Mouse (Mus musculus) liver, adult 2 months (tissue): ENCODE results near the gene Ophn1. TPM values are rescaled to one million over a fixed set of nuclear protein-coding genes. Genes with fewer than 3 reads are reported as not detected.

Experiments
- DNase-seq: peaks from one replicate; pipeline ENCODE4 v3.0.0-alpha.2; 2011; ENCODE audit warnings: low read depth, low spot score; ENCODE audit errors: extremely low read depth
- H3K27ac ChIP-seq: fragments of 200-500 bp; replicated peaks from 2 replicates; pipeline ENCODE4 v1.5.1; 2012; ENCODE audit warnings: low read depth, mild to moderate bottlenecking, control low read depth, inconsistent platforms, low read length; ENCODE audit not compliant: insufficient read depth
- H3K27me3 ChIP-seq: fragments of 200-500 bp; 2 replicates; pipeline ENCODE4 v1.6.1; 2012; ENCODE audit warnings: mild to moderate bottlenecking, moderate library complexity, low read length, inconsistent platforms; ENCODE audit not compliant: control insufficient read depth, insufficient read depth
- H3K36me3 ChIP-seq: fragments of 200-500 bp; 2 replicates; pipeline ENCODE4 v1.6.1; 2012; ENCODE audit warnings: low read length, inconsistent platforms; ENCODE audit not compliant: control insufficient read depth, insufficient read depth
- H3K4me1 ChIP-seq: fragments of 200-500 bp; 2 replicates; pipeline ENCODE4 v1.6.1; 2011; ENCODE audit warnings: low read length; ENCODE audit not compliant: control insufficient read depth, insufficient read depth
- H3K4me3 ChIP-seq: fragments of 200-500 bp; 2 replicates; pipeline ENCODE4 v1.5.1; 2011; ENCODE audit warnings: low read depth, mild to moderate bottlenecking, control low read depth, low read length, moderate library complexity; ENCODE audit not compliant: insufficient read depth
- H3K79me2 ChIP-seq: fragments of 200-500 bp; 2 replicates; pipeline ENCODE4 v1.6.1; 2012; ENCODE audit warnings: inconsistent platforms, mild to moderate bottlenecking, low read length, moderate library complexity; ENCODE audit not compliant: control insufficient read depth, insufficient read depth
- H3K9ac ChIP-seq: fragments of 200-500 bp; 2 replicates; pipeline ENCODE4 v1.6.1; 2012; ENCODE audit warnings: low read depth, mild to moderate bottlenecking, control low read depth, inconsistent platforms, low read length
- CTCF ChIP-seq: fragments of 200-500 bp; IDR thresholded peaks from 2 replicates; pipeline ENCODE4 v1.5.1; 2011; ENCODE audit warnings: low read depth, low read length, control low read depth
- POLR2A ChIP-seq: fragments of 200-500 bp; IDR thresholded peaks from 2 replicates; pipeline ENCODE4 v1.6.1; 2011; ENCODE audit warnings: low read length, control low read depth; ENCODE audit not compliant: insufficient read depth; ENCODE audit errors: extremely low read depth
- WGBS: fragments of 180-500 bp; shearing (Covaris S2); methylation state at CpG from one replicate; pipeline ENCODE4 v1.1.7; 2018; 5-methylcytosine and 5-hydroxymethylcytosine counted together
- polyA plus RNA-seq: library from polyadenylated mRNA; depleted of rRNA; stranded (reverse); fragments of >200 nt; gene quantifications from 2 replicates; pipeline ENCODE4 v1.2.3, GENCODE M21; 2012
- total RNA-seq: library from RNA; depleted of rRNA; stranded (reverse); fragments of >200 nt; gene quantifications from 2 replicates; pipeline ENCODE4 v1.2.3, GENCODE M21; 2014

Ophn1 gene
- total and polyA plus RNA-seq, 2 experiments, result 0.71 to 2.5 TPM

GRCm38 (mm10) chrX:98875144-98875543, 15.7 kb downstream of the Ophn1 start:
- no peaks in the 10 kb centered on the region for H3K79me2 ChIP-seq
- 94% methylated on average over 6 of the region's 6 CpGs for WGBS
- no peak overlapping the region for H3K4me3 ChIP-seq
- no peak overlapping the region for H3K27ac ChIP-seq
- no peak overlapping the region for H3K9ac ChIP-seq
- no peaks in the 10 kb centered on the region for H3K36me3 ChIP-seq
- H3K4me1 ChIP-seq, result no peaks in the 10 kb centered on the region
- no peak for TF ChIP-seq CTCF
- no peak for TF ChIP-seq POLR2A
- H3K27me3 ChIP-seq, result no peaks in the 10 kb centered on the region
- DNase-seq, result no peak

GRCm38 (mm10) chrX:98874086-98874485, 16.7 kb downstream of the Ophn1 start:
- Histone ChIP-seq H3K27ac (no peak overlapping the region), H3K79me2 (no peaks in the 10 kb centered on the region), H3K9ac (no peak overlapping the region), H3K36me3 (no peaks in the 10 kb centered on the region), H3K4me1 (no peaks in the 10 kb centered on the region), H3K27me3 (no peaks in the 10 kb centered on the region), H3K4me3 (no peak overlapping the region)
- WGBS, result 86% methylated on average over 5 of the region's 5 CpGs
- TF ChIP-seq CTCF, result no peak
- no peak for TF ChIP-seq POLR2A
- no peak for DNase-seq

- no peak for TF ChIP-seq CTCF
- TF ChIP-seq POLR2A, result no peak
- H3K4me3 ChIP-seq, result no peak overlapping the region
- no peaks in the 10 kb centered on the region for H3K4me1 ChIP-seq
- 94% methylated on average over 1 of the region's 1 CpGs for WGBS
- H3K79me2 ChIP-seq, result no peaks in the 10 kb centered on the region
- no peak overlapping the region for H3K27ac ChIP-seq
- H3K36me3 ChIP-seq, result no peaks in the 10 kb centered on the region
- no peak for DNase-seq
- no peak overlapping the region for H3K9ac ChIP-seq
- H3K27me3 ChIP-seq, result no peaks in the 10 kb centered on the region
Observed at GRCm38 (mm10) chrX:98872064-98872463, 18.8 kb downstream of the Ophn1 start.

- Histone ChIP-seq H3K36me3 (no peaks in the 10 kb centered on the region), H3K9ac (no peak overlapping the region), H3K27ac (no peak overlapping the region), H3K4me3 (no peak overlapping the region), H3K79me2 (no peaks in the 10 kb centered on the region; the same call in 1 of the 2 replicates), H3K4me1 (no peaks in the 10 kb centered on the region), H3K27me3 (no peaks in the 10 kb centered on the region)
- no peak for DNase-seq
- TF ChIP-seq CTCF (no peak), POLR2A (no peak)
- 88% methylated on average over 1 of the region's 1 CpGs for WGBS
Observed at GRCm38 (mm10) chrX:98870541-98870940, 20.3 kb downstream of the Ophn1 start.

GRCm38 (mm10) chrX:98869735-98870134, 21.1 kb downstream of the Ophn1 start:
- TF ChIP-seq CTCF (no peak), POLR2A (no peak)
- H3K36me3 ChIP-seq, result no peaks in the 10 kb centered on the region
- WGBS, result 4% methylated on average over 2 of the region's 2 CpGs
- H3K4me1 ChIP-seq, result no peaks in the 10 kb centered on the region
- peak; percentile 37 for DNase-seq
- no peak overlapping the region for H3K4me3 ChIP-seq
- no peak overlapping the region for H3K9ac ChIP-seq
- no peaks in the 10 kb centered on the region for H3K27me3 ChIP-seq
- H3K27ac ChIP-seq, result no peak overlapping the region
- H3K79me2 ChIP-seq, result no peaks in the 10 kb centered on the region; the same call in 1 of the 2 replicates

- Histone ChIP-seq H3K79me2 (no peaks in the 10 kb centered on the region; the same call in 1 of the 2 replicates), H3K27me3 (no peaks in the 10 kb centered on the region), H3K4me3 (no peak overlapping the region), H3K9ac (no peak overlapping the region), H3K4me1 (no peaks in the 10 kb centered on the region), H3K36me3 (no peaks in the 10 kb centered on the region), H3K27ac (no peak overlapping the region)
- no peak for DNase-seq
- TF ChIP-seq POLR2A (no peak), CTCF (no peak)
- WGBS, result 77% methylated on average over 5 of the region's 5 CpGs
Observed at GRCm38 (mm10) chrX:98869165-98869564, 21.7 kb downstream of the Ophn1 start.
